Mouse (Mus musculus) midbrain, embryonic 15.5 days (tissue): ENCODE measurements around the gene Ppp1ca. TPM values are rescaled to one million over a fixed set of nuclear protein-coding genes. Genes with fewer than 3 reads are reported as not detected.

Experiments used
- ATAC-seq: fragments of 200-750 bp; cut with Nextera tagmentation; replicated peaks from 2 replicates; pipeline ENCODE4 v1.8.0; 2017; ENCODE audit warnings: moderate TSS enrichment
- H3K27ac ChIP-seq: fragments of 300-500 bp; sonication (generic); 2 replicates; pipeline ENCODE4 v1.5.1; 2015; ENCODE audit warnings: mild to moderate bottlenecking, inconsistent platforms
- H3K27me3 ChIP-seq: fragments of 300-500 bp; sonication (generic); replicated peaks from 2 replicates; pipeline ENCODE4 v1.6.1; 2015; ENCODE audit warnings: inconsistent platforms
- H3K36me3 ChIP-seq: fragments of 300-500 bp; sonication (generic); replicated peaks from 2 replicates; pipeline ENCODE4 v1.6.1; 2015; ENCODE audit warnings: inconsistent platforms
- H3K4me1 ChIP-seq: fragments of 300-500 bp; sonication (generic); 2 replicates; pipeline ENCODE4 v1.6.1; 2015; ENCODE audit warnings: inconsistent platforms
- H3K4me2 ChIP-seq: fragments of 300-500 bp; sonication (generic); 2 replicates; pipeline ENCODE4 v1.6.1; 2015; ENCODE audit warnings: inconsistent platforms, mild to moderate bottlenecking, moderate library complexity
- H3K4me3 ChIP-seq: fragments of 300-500 bp; sonication (generic); 2 replicates; pipeline ENCODE4 v1.5.1; 2015; ENCODE audit warnings: mild to moderate bottlenecking, inconsistent platforms
- H3K9ac ChIP-seq: fragments of 300-500 bp; sonication (generic); 2 replicates; pipeline ENCODE4 v1.6.1; 2015; ENCODE audit warnings: mild to moderate bottlenecking, inconsistent platforms
- H3K9me3 ChIP-seq: fragments of 300-500 bp; sonication (generic); 2 replicates; pipeline ENCODE4 v1.6.1; 2016; ENCODE audit warnings: inconsistent platforms
- WGBS: fragments of 180-500 bp; shearing (Covaris S2); methylation state at CpG from one replicate; pipeline ENCODE4 v1.1.7; 2015; ENCODE audit warnings: mixed read lengths; 5-methylcytosine and 5-hydroxymethylcytosine counted together
- polyA plus RNA-seq: library from polyadenylated mRNA; unstranded; fragments of >200 nt; fragmentation: Nextera tagmentation; extraction: Ambion mirVana; gene quantifications from 2 replicates; pipeline ENCODE4 v1.2.1, GENCODE M21; 2015

The Ppp1ca gene
- polyA plus RNA-seq, 1 experiment from 2014 or later = 537 TPM

- ATAC-seq = no peak
- H3K4me2 ChIP-seq = peak overlapping the region; percentile 93
- H3K27me3 ChIP-seq = no peaks in the 10 kb centered on the region
- no peak overlapping the region for H3K4me3 ChIP-seq
- H3K9me3 ChIP-seq = no peaks in the 10 kb centered on the region
- H3K27ac ChIP-seq = no peak overlapping the region
- H3K9ac ChIP-seq = no peak overlapping the region
- H3K4me1 ChIP-seq = peaks cover 24% of the 10 kb centered on the region
- peaks cover 28% of the 10 kb centered on the region for H3K36me3 ChIP-seq
- WGBS = 83% methylated on average over 8 of the region's 8 CpGs
Measured at GRCm38 (mm10) chr19:4194021-4194724, 2.3 kb downstream of the Ppp1ca start.

GRCm38 (mm10) chr19:4194776-4195650 is 3.1 kb downstream of the Ppp1ca start:
- Histone ChIP-seq H3K27ac (no peak overlapping the region), H3K4me1 (peaks cover 24% of the 10 kb centered on the region), H3K4me2 (no peak overlapping the region), H3K36me3 (peaks cover 28% of the 10 kb centered on the region), H3K9me3 (no peaks in the 10 kb centered on the region), H3K27me3 (no peaks in the 10 kb centered on the region), H3K4me3 (no peak overlapping the region), H3K9ac (no peak overlapping the region)
- ATAC-seq = no peak
- 83% methylated on average over 12 of the region's 12 CpGs for WGBS

- Histone ChIP-seq H3K9me3 (no peaks in the 10 kb centered on the region), H3K9ac (no peak overlapping the region), H3K27me3 (no peaks in the 10 kb centered on the region), H3K4me1 (peaks cover 35% of the 10 kb centered on the region), H3K27ac (peak overlapping the region; percentile 23; the same call in 1 of the 2 replicates), H3K4me3 (no peak overlapping the region), H3K36me3 (peaks cover 28% of the 10 kb centered on the region), H3K4me2 (no peak overlapping the region)
- no peak for ATAC-seq
- 70% methylated on average over 2 of the region's 2 CpGs for WGBS
Measured at GRCm38 (mm10) chr19:4196048-4196447, 4.2 kb downstream of the Ppp1ca start.

GRCm38 (mm10) chr19:4196548-4196947 is 4.7 kb downstream of the Ppp1ca start:
- H3K36me3 ChIP-seq = peaks cover 28% of the 10 kb centered on the region
- no peak overlapping the region for H3K9ac ChIP-seq
- no peak overlapping the region for H3K4me2 ChIP-seq
- peaks cover 37% of the 10 kb centered on the region for H3K4me1 ChIP-seq
- H3K27me3 ChIP-seq = no peaks in the 10 kb centered on the region
- H3K27ac ChIP-seq = no peak overlapping the region
- WGBS = 62% methylated on average over 5 of the region's 5 CpGs
- no peak overlapping the region for H3K4me3 ChIP-seq
- no peak for ATAC-seq
- H3K9me3 ChIP-seq = no peaks in the 10 kb centered on the region

- Histone ChIP-seq H3K27ac (no peak overlapping the region), H3K4me3 (no peak overlapping the region), H3K36me3 (peaks cover 28% of the 10 kb centered on the region), H3K4me2 (no peak overlapping the region), H3K27me3 (no peaks in the 10 kb centered on the region), H3K9me3 (no peaks in the 10 kb centered on the region), H3K9ac (no peak overlapping the region), H3K4me1 (peaks cover 42% of the 10 kb centered on the region)
- WGBS = 74% methylated on average over 3 of the region's 3 CpGs
- ATAC-seq = no peak
Measured at GRCm38 (mm10) chr19:4197180-4197579, 5.3 kb downstream of the Ppp1ca start.

GRCm38 (mm10) chr19:4201291-4201909 is 9.5 kb downstream of the Ppp1ca start, which contains the start of gene Rad9a:
Gene Rad9a, minus strand, starts transcription at chr19:4201662.
- peak within 1 kb of the TSS; percentile 55 for H3K4me3 ChIP-seq
- H3K27me3 ChIP-seq = no peaks in the 10 kb centered on the region; the same call in 1 of the 2 replicates
- peaks cover 5% of the 10 kb centered on the region; the same call in 1 of the 2 replicates for H3K36me3 ChIP-seq
- peak within 1 kb of the TSS; percentile 97 for H3K4me2 ChIP-seq
- H3K9ac ChIP-seq = peak within 1 kb of the TSS; percentile 73
- H3K4me1 ChIP-seq = peaks cover 21% of the 10 kb centered on the region
- WGBS = under 1% methylated on average over 34 of the region's 34 CpGs
- peak; percentile 85 for ATAC-seq
- peak within 1 kb of the TSS; percentile 55 for H3K27ac ChIP-seq
- H3K9me3 ChIP-seq = no peaks in the 10 kb centered on the region

GRCm38 (mm10) chr19:4202149-4202548 is 10.3 kb downstream of the Ppp1ca start:
- H3K4me1 ChIP-seq = peaks cover 21% of the 10 kb centered on the region
- peak overlapping the region; percentile 55; the same call in 1 of the 2 replicates for H3K27ac ChIP-seq
- H3K4me3 ChIP-seq = peak overlapping the region; percentile 55
- H3K9ac ChIP-seq = peak overlapping the region; percentile 73
- ATAC-seq = peak; percentile 37
- H3K36me3 ChIP-seq = no peaks in the 10 kb centered on the region
- no peaks in the 10 kb centered on the region for H3K9me3 ChIP-seq
- 36% methylated on average over 7 of the region's 7 CpGs for WGBS
- no peaks in the 10 kb centered on the region; the same call in 1 of the 2 replicates for H3K27me3 ChIP-seq
- H3K4me2 ChIP-seq = peak overlapping the region; percentile 97

GRCm38 (mm10) chr19:4203148-4203547 is 11.3 kb downstream of the Ppp1ca start:
- H3K4me2 ChIP-seq = no peak overlapping the region
- WGBS = 66% methylated on average over 3 of the region's 3 CpGs
- no peak overlapping the region for H3K9ac ChIP-seq
- peaks cover 21% of the 10 kb centered on the region for H3K4me1 ChIP-seq
- H3K36me3 ChIP-seq = no peaks in the 10 kb centered on the region
- H3K9me3 ChIP-seq = no peaks in the 10 kb centered on the region
- no peak for ATAC-seq
- no peaks in the 10 kb centered on the region; the same call in 1 of the 2 replicates for H3K27me3 ChIP-seq
- H3K27ac ChIP-seq = no peak overlapping the region
- H3K4me3 ChIP-seq = no peak overlapping the region

GRCm38 (mm10) chr19:4203604-4204326 is 11.9 kb downstream of the Ppp1ca start:
- no peak overlapping the region for H3K9ac ChIP-seq
- no peak for ATAC-seq
- no peak overlapping the region for H3K4me2 ChIP-seq

GRCm38 (mm10) chr19:4204889-4205288 is 13.0 kb downstream of the Ppp1ca start:
- H3K4me3 ChIP-seq = no peak overlapping the region
- 61% methylated on average over 4 of the region's 4 CpGs for WGBS
- H3K4me1 ChIP-seq = peaks cover 21% of the 10 kb centered on the region

More at GRCm38 (mm10) chr19:4203604-4204326, 11.9 kb downstream of the Ppp1ca start:
- WGBS = 71% methylated on average over 13 of the region's 13 CpGs
- no peak overlapping the region for H3K4me3 ChIP-seq
- H3K36me3 ChIP-seq = no peaks in the 10 kb centered on the region
- H3K4me1 ChIP-seq = peaks cover 21% of the 10 kb centered on the region
- H3K9me3 ChIP-seq = no peaks in the 10 kb centered on the region
- no peaks in the 10 kb centered on the region; the same call in 1 of the 2 replicates for H3K27me3 ChIP-seq
- H3K27ac ChIP-seq = no peak overlapping the region

GRCm38 (mm10) chr19:4206971-4207370 is 15.1 kb downstream of the Ppp1ca start:
- Histone ChIP-seq H3K9ac (no peak overlapping the region), H3K4me1 (peaks cover 5% of the 10 kb centered on the region), H3K36me3 (no peaks in the 10 kb centered on the region), H3K9me3 (no peaks in the 10 kb centered on the region), H3K4me3 (no peak overlapping the region), H3K4me2 (no peak overlapping the region), H3K27me3 (peaks cover 10% of the 10 kb centered on the region), H3K27ac (no peak overlapping the region)
- WGBS = 0% methylated on average over 2 of the region's 2 CpGs
- ATAC-seq = no peak

More at GRCm38 (mm10) chr19:4204889-4205288, 13.0 kb downstream of the Ppp1ca start:
- Histone ChIP-seq H3K4me2 (no peak overlapping the region), H3K27ac (no peak overlapping the region), H3K9me3 (no peaks in the 10 kb centered on the region), H3K9ac (no peak overlapping the region), H3K27me3 (no peaks in the 10 kb centered on the region; the same call in 1 of the 2 replicates), H3K36me3 (no peaks in the 10 kb centered on the region)
- ATAC-seq = no peak
